Mouse (Mus musculus) gastrocnemius, postnatal 14 days (tissue): ENCODE data around the gene Sik2. TPM values are rescaled to one million over a fixed set of nuclear protein-coding genes. Genes with fewer than 3 reads are reported as not detected.
A peak's percentile ranks its signal among the peaks of the same experiment; 100 is the strongest.

Experiments used
- DNase-seq: peaks from one replicate; pipeline ENCODE4 v3.0.0; 2021; ENCODE audit warnings: mixed read lengths
- intact Hi-C: fragments of 180-260 bp; cut with DNase I; formaldehyde crosslinking; loops from one replicate; pipeline ENCODE4 v1.15.1; 2025; ENCODE audit warnings: low total_unique reads
- total RNA-seq, 2 experiments: library from RNA; stranded (reverse); gene quantifications; 2 replicates each; pipeline ENCODE4 v1.2.3; 2021

Sik2 gene
- total RNA-seq, 2 experiments from 2014 or later: 12.0 to 13.3 TPM

DNA sequence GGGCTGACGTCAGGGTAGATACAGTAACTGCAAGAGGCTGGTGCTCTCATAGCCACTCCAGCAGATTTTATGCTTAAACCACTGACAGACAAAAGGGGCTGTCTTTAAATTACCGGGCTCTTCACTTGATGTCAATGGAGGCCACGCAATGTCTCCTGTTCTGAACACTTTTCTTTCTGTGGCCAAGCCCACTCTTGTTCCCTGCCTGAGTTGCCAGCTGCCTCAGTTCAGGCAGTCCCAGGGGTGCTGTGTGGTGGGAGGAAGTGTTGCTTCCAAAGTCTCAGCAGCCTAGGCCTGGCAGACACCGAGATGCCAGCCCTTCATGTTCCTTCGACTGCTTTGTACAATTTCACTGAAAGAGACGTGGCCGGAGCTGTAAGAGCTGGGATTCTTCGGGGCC is 124.8 kb downstream of the Sik2 start:
- DNase-seq: peak; percentile 34
- intact Hi-C loops: no loop called here

DNA sequence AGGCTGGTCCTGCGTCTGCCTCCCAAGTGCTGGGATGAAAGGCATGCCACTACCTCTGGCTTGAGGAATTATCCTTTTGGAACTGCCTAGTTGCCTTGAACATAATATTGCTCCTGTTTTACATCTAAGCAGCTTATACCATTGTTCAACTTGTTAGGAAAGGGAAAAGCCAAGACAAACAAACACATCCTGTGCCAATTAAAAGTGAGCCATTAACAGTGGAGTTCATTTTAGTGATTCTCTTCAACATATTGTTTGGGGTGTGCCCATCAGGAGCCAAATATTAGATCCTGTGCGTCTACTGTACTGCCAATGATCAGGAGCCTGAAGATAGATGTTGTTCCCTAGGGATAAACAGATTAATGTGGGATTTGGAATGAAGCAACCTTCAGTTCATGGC is 126.7 kb downstream of the Sik2 start:
- no peak for DNase-seq
- intact Hi-C loops: no loop called here

- no peak for DNase-seq
- intact Hi-C loops: no loop called here
Observed at GRCm38 (mm10) chr9:50877431-50877830, 131.4 kb downstream of the Sik2 start.

DNA sequence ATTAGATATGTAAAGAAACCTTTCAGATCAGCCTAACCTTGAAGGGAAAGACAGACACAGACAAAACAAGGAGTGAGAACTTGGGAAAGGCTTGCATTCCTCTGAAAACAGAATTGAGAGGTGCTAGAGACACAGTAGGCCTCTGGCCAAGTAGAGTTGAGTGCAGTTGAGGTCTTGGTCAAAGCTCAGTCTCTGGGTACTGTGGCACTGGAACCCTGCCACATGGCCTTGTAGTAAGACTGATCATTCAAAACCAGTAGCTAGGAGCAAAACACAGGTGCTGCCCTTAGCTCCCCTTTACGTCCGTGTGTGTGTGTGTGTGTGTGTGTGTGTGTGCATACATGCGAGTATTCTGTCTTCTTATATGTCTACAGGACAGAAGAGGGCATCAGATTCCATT is 132.6 kb downstream of the Sik2 start:
- intact Hi-C loops: no loop called here
- no peak for DNase-seq

GRCm38 (mm10) chr9:50875470-50875869 is 133.4 kb downstream of the Sik2 start:
- no peak for DNase-seq
- intact Hi-C loops: no loop called here

DNA sequence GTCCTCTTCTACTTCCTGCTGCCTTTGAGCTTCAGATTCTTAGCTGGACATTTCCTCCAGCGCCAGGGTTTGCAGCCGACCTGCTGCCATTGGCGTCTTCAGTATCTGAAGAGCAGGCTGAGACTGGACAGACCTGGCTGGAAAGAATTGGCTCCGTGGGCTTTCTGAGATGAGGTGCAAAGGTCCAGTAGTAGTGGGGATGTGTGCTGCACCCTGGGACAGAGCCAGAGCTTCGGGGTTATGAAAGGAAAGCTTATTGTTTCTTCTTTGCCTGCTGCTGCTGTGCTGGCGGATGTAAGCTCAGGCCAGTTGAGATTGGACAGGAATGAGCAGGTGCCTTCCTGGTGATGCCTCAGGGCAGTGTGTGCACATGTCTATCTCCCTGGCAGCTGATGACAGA is 134.8 kb downstream of the Sik2 start:
- intact Hi-C loops: no loop called here
- DNase-seq: no peak

GRCm38 (mm10) chr9:50873210-50873609 is 135.7 kb downstream of the Sik2 start:
- DNase-seq: no peak
- intact Hi-C loops: no loop called here

DNA sequence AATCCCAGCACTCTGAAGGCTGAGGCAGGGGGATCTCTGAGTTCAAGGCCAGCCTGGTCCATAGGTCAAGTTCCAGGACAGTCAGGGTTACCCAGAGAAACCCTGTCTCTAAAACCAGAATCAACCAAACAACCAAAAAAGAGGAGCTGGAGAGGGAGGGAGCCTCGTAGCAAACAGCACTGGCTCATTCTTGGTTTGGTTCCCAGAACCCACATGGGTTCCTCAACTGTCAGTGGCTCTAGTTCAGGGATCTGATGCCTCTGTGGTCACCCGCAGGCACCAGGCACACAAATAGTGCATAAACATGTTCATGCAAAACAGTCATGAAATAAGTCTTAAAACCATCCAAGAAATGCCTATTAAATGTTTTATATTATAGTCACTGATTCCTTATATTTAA is 140.7 kb downstream of the Sik2 start:
- DNase-seq: no peak
- intact Hi-C loops: no loop called here

- DNase-seq: no peak
- intact Hi-C loops: no loop called here
Observed at GRCm38 (mm10) chr9:50867015-50867414, 141.9 kb downstream of the Sik2 start.

DNA sequence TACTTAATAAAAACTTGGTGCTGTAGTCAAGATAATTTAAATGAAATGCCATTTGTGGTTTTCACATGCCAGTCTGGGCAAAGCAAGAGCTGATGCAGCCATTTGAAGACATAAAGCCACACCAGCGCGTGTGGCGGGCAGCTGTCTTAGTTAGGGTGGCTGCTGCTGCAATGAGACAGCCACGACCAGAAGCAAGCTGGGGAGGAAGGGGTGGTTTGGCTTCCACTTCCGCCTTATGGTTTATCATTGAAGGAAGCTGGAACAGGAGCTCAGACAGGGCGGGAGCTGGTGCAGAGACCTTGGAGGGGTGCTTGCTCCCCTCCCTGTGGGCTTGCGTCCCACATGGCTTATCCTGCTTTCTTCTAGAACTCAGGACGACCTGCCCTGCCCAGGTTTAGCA is 143.1 kb downstream of the Sik2 start:
- no peak for DNase-seq
- intact Hi-C loops: no loop called here

- no peak for DNase-seq
- intact Hi-C loops: no loop called here
Observed at GRCm38 (mm10) chr9:50864877-50865276, 144.0 kb downstream of the Sik2 start.

GRCm38 (mm10) chr9:50863824-50864223 is 145.0 kb downstream of the Sik2 start:
- intact Hi-C loops: no loop called here
- no peak for DNase-seq

DNA sequence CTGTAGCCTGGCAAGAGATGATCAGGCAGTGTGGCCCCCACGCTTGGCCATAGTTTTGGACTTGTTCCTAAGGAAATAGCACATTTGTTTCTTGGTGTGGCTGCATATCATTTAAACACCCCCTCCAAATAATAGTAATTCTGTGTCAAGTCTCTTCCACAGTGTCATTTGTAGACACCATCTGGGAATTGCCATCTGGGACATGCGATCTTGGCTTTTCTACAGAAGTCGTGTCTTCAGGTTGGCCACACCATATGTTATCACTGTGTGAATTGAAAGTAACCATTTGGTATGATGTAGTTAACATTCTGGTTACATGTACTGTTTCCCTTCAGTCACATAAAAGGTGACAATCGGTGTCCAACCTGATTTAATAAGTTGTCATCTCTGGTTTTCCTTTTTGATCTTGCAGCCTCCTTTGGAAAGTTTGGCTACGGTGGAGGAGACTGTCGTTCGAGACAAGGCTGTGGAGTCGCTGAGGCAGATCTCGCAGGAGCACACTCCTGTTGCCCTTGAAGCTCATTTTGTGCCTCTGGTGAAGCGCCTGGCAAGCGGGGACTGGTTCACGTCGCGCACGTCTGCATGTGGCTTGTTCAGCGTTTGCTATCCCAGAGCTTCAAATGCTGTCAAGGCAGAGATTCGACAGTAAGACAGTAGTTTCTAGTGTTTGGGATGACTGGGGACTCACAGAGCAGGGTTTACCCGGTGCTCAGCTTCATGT is 147.6 kb downstream of the Sik2 start:
- intact Hi-C loops: no loop called here
- no peak for DNase-seq

GRCm38 (mm10) chr9:50858681-50859080 is 150.2 kb downstream of the Sik2 start:
- no peak for DNase-seq
- intact Hi-C loops: no loop called here

DNA sequence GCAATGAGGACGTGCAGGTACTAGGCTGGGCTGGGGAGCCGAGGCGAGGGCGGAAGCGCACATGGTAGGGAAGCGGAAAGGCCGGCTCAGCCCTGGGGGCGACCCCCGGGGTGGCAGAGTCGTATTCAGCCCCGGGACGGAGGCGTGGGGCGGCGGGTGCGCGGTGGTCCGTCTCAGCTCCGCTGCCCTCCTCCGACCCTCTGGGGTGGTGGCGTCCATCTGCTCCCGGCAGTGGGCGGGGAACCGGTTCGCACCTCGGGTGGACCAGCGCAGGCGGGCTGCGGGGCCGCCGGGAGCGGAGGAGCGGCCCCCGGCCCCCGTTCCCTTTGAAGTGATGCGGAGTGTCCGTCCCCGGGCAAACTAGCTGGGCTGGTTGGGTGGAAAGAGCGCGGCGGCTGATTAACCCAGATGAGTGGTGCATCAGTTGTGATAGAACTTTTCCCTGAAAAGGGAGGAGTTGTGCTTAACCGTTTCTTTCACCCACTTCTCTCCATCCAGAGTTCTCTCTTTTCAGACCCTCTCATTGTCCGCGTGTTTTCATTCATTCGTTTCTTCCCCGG is 151.7 kb downstream of the Sik2 start:
- intact Hi-C loops: no loop called here
- no peak for DNase-seq

- peak; percentile 88 for DNase-seq
- intact Hi-C loops: no loop called here
Observed at GRCm38 (mm10) chr9:50856341-50857081, 152.4 kb downstream of the Sik2 start.

- no peak for DNase-seq
Observed at GRCm38 (mm10) chr9:50855780-50856179, 153.1 kb downstream of the Sik2 start.

DNA sequence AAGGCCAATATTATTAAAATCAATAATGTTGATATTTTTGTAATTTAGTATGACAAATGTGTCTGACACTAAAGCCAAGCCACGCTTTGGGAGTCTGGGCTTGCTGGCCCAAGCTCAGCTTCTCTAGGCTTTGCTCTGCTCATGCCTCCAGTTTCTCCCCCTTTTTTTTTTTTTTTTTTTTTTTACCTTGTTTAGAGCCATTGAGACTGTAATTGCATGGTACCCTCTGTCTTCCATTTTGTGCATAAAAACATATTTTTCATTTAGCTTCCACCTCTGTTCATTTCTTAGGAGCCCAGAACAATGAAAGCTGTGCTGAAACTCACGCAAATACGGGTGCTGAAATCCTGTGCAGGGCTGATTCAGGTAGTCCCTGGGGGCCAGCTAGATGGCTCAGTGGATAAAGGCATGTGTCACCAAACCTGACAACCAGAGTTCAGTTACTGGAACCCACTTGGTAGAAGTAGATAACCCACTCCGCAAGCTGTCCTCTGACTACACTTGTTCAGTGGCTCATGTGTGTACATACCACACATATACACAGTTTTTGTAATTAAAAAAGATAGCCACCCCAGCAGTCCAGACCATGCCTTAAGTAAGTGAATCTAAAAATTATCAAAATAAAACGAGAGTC is 153.6 kb downstream of the Sik2 start:
- DNase-seq: no peak
- intact Hi-C loops: no loop called here

More at GRCm38 (mm10) chr9:50855780-50856179, 153.1 kb downstream of the Sik2 start:
- intact Hi-C loops: no loop called here

GRCm38 (mm10) chr9:50854376-50854775 is 154.5 kb downstream of the Sik2 start:
- no peak for DNase-seq
- intact Hi-C loops: no loop called here

DNA sequence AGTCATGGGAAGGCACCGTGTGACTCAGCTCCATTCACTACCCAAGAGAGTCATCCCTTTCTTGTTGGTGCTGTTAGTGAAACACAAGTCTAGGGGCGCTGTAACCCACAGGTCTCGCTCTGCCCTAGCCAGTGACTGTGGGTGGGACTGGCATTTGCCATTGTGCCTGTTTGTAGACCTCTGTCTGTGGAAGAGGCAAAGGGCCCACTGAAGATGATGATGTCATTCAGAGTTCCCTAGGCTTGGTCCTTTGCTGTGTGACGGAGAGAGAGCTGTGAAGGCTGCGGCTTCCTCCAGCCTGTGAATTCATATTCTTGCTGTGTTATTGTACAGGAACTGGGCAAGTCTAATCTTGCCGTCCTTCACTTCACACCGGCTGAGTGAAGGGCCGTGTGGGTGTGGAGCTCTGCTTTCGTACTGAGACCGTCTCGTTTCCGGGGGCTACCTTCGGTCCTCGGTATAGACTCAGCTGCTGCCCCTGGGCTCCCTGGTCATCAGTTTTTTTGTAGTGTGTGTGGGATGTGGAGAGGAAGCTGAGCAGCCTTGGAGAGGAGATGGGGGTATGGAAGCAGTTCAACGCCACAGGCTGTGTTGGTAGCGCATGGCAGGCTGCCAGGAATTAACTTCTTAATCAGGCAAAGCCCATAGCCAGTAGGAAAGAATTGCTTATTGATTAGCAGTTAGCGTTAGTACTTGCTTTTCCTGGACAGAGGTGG is 156.1 kb downstream of the Sik2 start:
- intact Hi-C loops: no loop called here
- DNase-seq: no peak
